Mouse (Mus musculus): ENCODE results near the gene Aqp1. TPM values are rescaled to one million over a fixed set of nuclear protein-coding genes. Genes with fewer than 3 reads are reported as not detected.

Gene Aqp1
- polyA plus RNA-seq, 1 experiment = 1,148 TPM

- H3K4me1 ChIP-seq (ENCODE audit: control insufficient read depth, insufficient read depth, low read length) = no peaks in the 10 kb centered on the region
- H3K36me3 ChIP-seq (ENCODE audit: control insufficient read depth, insufficient read depth, low read length) = no peaks in the 10 kb centered on the region
- no peak overlapping the region for H3K4me3 ChIP-seq (ENCODE audit: insufficient read depth, low read depth, low read length)
- DNase-seq = no peak
- H3K27me3 ChIP-seq (replicated peaks; ENCODE audit: control insufficient read depth, insufficient read depth, low read length) = no peaks in the 10 kb centered on the region
- no peak overlapping the region for H3K27ac ChIP-seq (ENCODE audit: insufficient read depth, low read depth, low read length)
- WGBS = 67% methylated on average over 2 of the region's 2 CpGs
- TF ChIP-seq CTCF (conservative IDR thresholded peaks at IDR 0.05; ENCODE audit: insufficient read depth, insufficient read length, low read depth, low read length) (no peak), POLR2A (IDR thresholded peaks at IDR 0.05; ENCODE audit: low read depth, low read length) (no peak)
Observed at GRCm38 (mm10) chr6:55310179-55310578, 26.1 kb upstream of the Aqp1 start.

- no peaks in the 10 kb centered on the region for H3K27me3 ChIP-seq (replicated peaks; ENCODE audit: control insufficient read depth, insufficient read depth, low read length)
- TF ChIP-seq CTCF (conservative IDR thresholded peaks at IDR 0.05; ENCODE audit: insufficient read depth, insufficient read length, low read depth, low read length) = no peak
- TF ChIP-seq POLR2A (IDR thresholded peaks at IDR 0.05; ENCODE audit: low read depth, low read length) = no peak
- no peak overlapping the region for H3K27ac ChIP-seq (ENCODE audit: insufficient read depth, low read depth, low read length)
- no peak for DNase-seq
- no peak overlapping the region for H3K4me3 ChIP-seq (ENCODE audit: insufficient read depth, low read depth, low read length)
- 70% methylated on average over 5 of the region's 5 CpGs for WGBS
- no peaks in the 10 kb centered on the region for H3K36me3 ChIP-seq (ENCODE audit: control insufficient read depth, insufficient read depth, low read length)
- H3K4me1 ChIP-seq (ENCODE audit: control insufficient read depth, insufficient read depth, low read length) = no peaks in the 10 kb centered on the region
Observed at GRCm38 (mm10) chr6:55311962-55312361, 24.3 kb upstream of the Aqp1 start.

- Histone ChIP-seq H3K4me1 (ENCODE audit: control insufficient read depth, insufficient read depth, low read length) (no peaks in the 10 kb centered on the region), H3K36me3 (ENCODE audit: control insufficient read depth, insufficient read depth, low read length) (no peaks in the 10 kb centered on the region), H3K4me3 (ENCODE audit: insufficient read depth, low read depth, low read length) (no peak overlapping the region), H3K27ac (ENCODE audit: insufficient read depth, low read depth, low read length) (no peak overlapping the region), H3K27me3 (replicated peaks; ENCODE audit: control insufficient read depth, insufficient read depth, low read length) (no peaks in the 10 kb centered on the region)
- no peak for DNase-seq
- TF ChIP-seq POLR2A (IDR thresholded peaks at IDR 0.05; ENCODE audit: low read depth, low read length) = no peak
- TF ChIP-seq CTCF (conservative IDR thresholded peaks at IDR 0.05; ENCODE audit: insufficient read depth, insufficient read length, low read depth, low read length) = no peak
- WGBS = 92% methylated on average over 4 of the region's 4 CpGs
Observed at GRCm38 (mm10) chr6:55313893-55314292, 22.3 kb upstream of the Aqp1 start.

- Histone ChIP-seq H3K4me1 (ENCODE audit: control insufficient read depth, insufficient read depth, low read length) (no peaks in the 10 kb centered on the region), H3K27me3 (replicated peaks; ENCODE audit: control insufficient read depth, insufficient read depth, low read length) (no peaks in the 10 kb centered on the region), H3K36me3 (ENCODE audit: control insufficient read depth, insufficient read depth, low read length) (no peaks in the 10 kb centered on the region), H3K27ac (ENCODE audit: insufficient read depth, low read depth, low read length) (no peak overlapping the region), H3K4me3 (ENCODE audit: insufficient read depth, low read depth, low read length) (no peak overlapping the region)
- no peak for DNase-seq
- WGBS = 72% methylated on average over 8 of the region's 8 CpGs
- TF ChIP-seq CTCF (conservative IDR thresholded peaks at IDR 0.05; ENCODE audit: insufficient read depth, insufficient read length, low read depth, low read length) (no peak), POLR2A (IDR thresholded peaks at IDR 0.05; ENCODE audit: low read depth, low read length) (no peak)
Observed at GRCm38 (mm10) chr6:55314628-55315027, 21.6 kb upstream of the Aqp1 start.

GRCm38 (mm10) chr6:55318597-55318996 lies 17.6 kb upstream of the Aqp1 start:
- H3K4me3 ChIP-seq (ENCODE audit: insufficient read depth, low read depth, low read length) = no peak overlapping the region
- 97% methylated on average over 3 of the region's 3 CpGs for WGBS
- H3K27me3 ChIP-seq (replicated peaks; ENCODE audit: control insufficient read depth, insufficient read depth, low read length) = no peaks in the 10 kb centered on the region
- TF ChIP-seq POLR2A (IDR thresholded peaks at IDR 0.05; ENCODE audit: low read depth, low read length) (no peak), CTCF (conservative IDR thresholded peaks at IDR 0.05; ENCODE audit: insufficient read depth, insufficient read length, low read depth, low read length) (no peak)
- H3K4me1 ChIP-seq (ENCODE audit: control insufficient read depth, insufficient read depth, low read length) = no peaks in the 10 kb centered on the region
- H3K27ac ChIP-seq (ENCODE audit: insufficient read depth, low read depth, low read length) = no peak overlapping the region
- no peaks in the 10 kb centered on the region for H3K36me3 ChIP-seq (ENCODE audit: control insufficient read depth, insufficient read depth, low read length)
- DNase-seq = no peak

GRCm38 (mm10) chr6:55319585-55320551 lies 16.4 kb upstream of the Aqp1 start:
- 76% methylated on average over 14 of the region's 14 CpGs for WGBS
- H3K27me3 ChIP-seq (replicated peaks; ENCODE audit: control insufficient read depth, insufficient read depth, low read length) = no peaks in the 10 kb centered on the region
- H3K27ac ChIP-seq (ENCODE audit: insufficient read depth, low read depth, low read length) = no peak overlapping the region
- DNase-seq = no peak
- H3K36me3 ChIP-seq (ENCODE audit: control insufficient read depth, insufficient read depth, low read length) = no peaks in the 10 kb centered on the region
- H3K4me3 ChIP-seq (ENCODE audit: insufficient read depth, low read depth, low read length) = no peak overlapping the region
- TF ChIP-seq CTCF (conservative IDR thresholded peaks at IDR 0.05; ENCODE audit: insufficient read depth, insufficient read length, low read depth, low read length) = no peak
- TF ChIP-seq POLR2A (IDR thresholded peaks at IDR 0.05; ENCODE audit: low read depth, low read length) = no peak
- peaks cover 13% of the 10 kb centered on the region for H3K4me1 ChIP-seq (ENCODE audit: control insufficient read depth, insufficient read depth, low read length)

- WGBS = 74% methylated on average over 4 of the region's 4 CpGs
- no peak for TF ChIP-seq POLR2A (IDR thresholded peaks at IDR 0.05; ENCODE audit: low read depth, low read length)
- no peak for TF ChIP-seq CTCF (conservative IDR thresholded peaks at IDR 0.05; ENCODE audit: insufficient read depth, insufficient read length, low read depth, low read length)
- H3K4me1 ChIP-seq (ENCODE audit: control insufficient read depth, insufficient read depth, low read length) = peaks cover 14% of the 10 kb centered on the region
- H3K27ac ChIP-seq (ENCODE audit: insufficient read depth, low read depth, low read length) = no peak overlapping the region
- no peak for DNase-seq
- H3K4me3 ChIP-seq (ENCODE audit: insufficient read depth, low read depth, low read length) = no peak overlapping the region
- no peaks in the 10 kb centered on the region for H3K27me3 ChIP-seq (replicated peaks; ENCODE audit: control insufficient read depth, insufficient read depth, low read length)
- no peaks in the 10 kb centered on the region for H3K36me3 ChIP-seq (ENCODE audit: control insufficient read depth, insufficient read depth, low read length)
Observed at GRCm38 (mm10) chr6:55320894-55321293, 15.3 kb upstream of the Aqp1 start.
